Mouse (Mus musculus) ES-E14 (cell line): ENCODE data around the gene Rasa3. TPM values are rescaled to one million over a fixed set of nuclear protein-coding genes. Genes with fewer than 3 reads are reported as not detected.

ENCODE experiments used
- DNase-seq: peaks from one replicate; pipeline ENCODE4 v3.0.0-alpha.2; 2013; ENCODE audit warnings: low read depth, low spot score
- H3K27ac ChIP-seq: 2 replicates; pipeline ENCODE4 v1.5.1; 2012; ENCODE audit warnings: low read depth, mild to moderate bottlenecking, low read length, moderate library complexity, mixed read lengths; ENCODE audit not compliant: poor library complexity, insufficient read depth, severe bottlenecking
- H3K36me3 ChIP-seq: 2 replicates; pipeline ENCODE4 v1.6.1; 2012; ENCODE audit warnings: mild to moderate bottlenecking, low read length, moderate library complexity, mixed read lengths; ENCODE audit not compliant: control insufficient read depth, poor library complexity, insufficient read depth, severe bottlenecking
- H3K4me1 ChIP-seq, 2 experiments: fragments of 150-350 bp in 1 of 2; sonication (generic) in 1 of 2; 2 replicates each; pipeline ENCODE4 v1.6.1; 2012; ENCODE audit warnings: low read length in 2 of 2, mild to moderate bottlenecking in 1 of 2, mixed read lengths in 1 of 2; ENCODE audit not compliant: control insufficient read depth in 2 of 2, insufficient read depth in 2 of 2, poor library complexity in 1 of 2
- H3K4me3 ChIP-seq, 2 experiments: fragments of 150-350 bp in 1 of 2; sonication (generic) in 1 of 2; 2 replicates each; pipeline ENCODE4 v1.5.1; 2012; ENCODE audit warnings: low read length in 2 of 2, low read depth in 1 of 2, mild to moderate bottlenecking in 1 of 2, mixed read lengths in 1 of 2; ENCODE audit not compliant: insufficient read depth in 1 of 2, poor library complexity in 1 of 2, severe bottlenecking in 1 of 2
- H3K9ac ChIP-seq: 2 replicates; pipeline ENCODE4 v1.6.1; 2012; ENCODE audit warnings: low read depth, mild to moderate bottlenecking, low read length, mixed read lengths; ENCODE audit not compliant: poor library complexity, insufficient read depth, severe bottlenecking
- H3K9me3 ChIP-seq: fragments of 150-350 bp; sonication (generic); 2 replicates; pipeline ENCODE4 v1.6.1; 2012; ENCODE audit warnings: low read depth, mild to moderate bottlenecking, low read length; ENCODE audit not compliant: control insufficient read depth, insufficient read depth
- CHD2 ChIP-seq: IDR thresholded peaks from 2 replicates; pipeline ENCODE4 v1.6.1; 2014; ENCODE audit warnings: mild to moderate bottlenecking, low read depth, low read length, inconsistent platforms
- HCFC1 ChIP-seq: IDR thresholded peaks from 2 replicates; pipeline ENCODE4 v1.6.1; 2012; ENCODE audit warnings: low read length, inconsistent platforms, borderline replicate concordance; ENCODE audit not compliant: insufficient read depth
- MAFK ChIP-seq: IDR thresholded peaks from 2 replicates; pipeline ENCODE4 v1.6.1; 2014; ENCODE audit warnings: mild to moderate bottlenecking, low read depth, low read length, inconsistent platforms; ENCODE audit not compliant: insufficient read depth
- ZC3H11A ChIP-seq: IDR thresholded peaks from 2 replicates; pipeline ENCODE4 v1.6.1; 2012; ENCODE audit warnings: low read depth, mild to moderate bottlenecking, inconsistent platforms, low read length, borderline replicate concordance
- ZNF384 ChIP-seq: IDR thresholded peaks from 2 replicates; pipeline ENCODE4 v1.6.1; 2012; ENCODE audit warnings: low read depth, low read length, inconsistent platforms
- in situ Hi-C, 2 experiments: fragments of 600-800 bp; cut with MboI; formaldehyde crosslinking; loops; one replicate each; pipeline ENCODE4 v1.15.1; 2025; ENCODE audit warnings: low sequenced_read_pairs in 2 of 2, inconsistent platforms in 1 of 2; ENCODE audit not compliant: unreplicated experiment in 2 of 2
- total RNA-seq: library from RNA; depleted of rRNA; stranded (reverse); fragments of 300-350 nt; gene quantifications from 2 replicates; pipeline ENCODE4 v1.2.3, GENCODE M21; 2012

Gene Rasa3
- total RNA-seq, 1 experiment, result 14.4 TPM

DNA sequence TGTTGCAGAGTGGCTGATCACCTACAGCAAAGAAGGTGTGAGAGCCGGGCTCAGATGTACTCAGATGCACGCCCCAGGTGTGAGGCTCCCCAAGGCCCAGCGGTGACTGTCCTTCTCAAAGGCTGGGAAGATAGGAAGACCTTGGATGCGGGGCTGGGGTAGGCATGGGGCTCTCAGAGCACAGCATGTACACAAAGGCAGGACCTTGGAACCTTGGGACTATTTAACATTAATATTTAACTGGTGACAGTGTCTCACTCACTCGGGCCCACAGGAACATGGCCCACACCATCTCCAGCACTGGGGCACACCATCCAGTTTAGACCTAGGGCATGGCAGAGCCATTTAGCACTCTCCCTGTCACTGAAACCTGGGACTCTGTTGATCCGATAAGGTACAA is 99.5 kb downstream of the Rasa3 start:
- no peak overlapping the region for H3K27ac ChIP-seq
- DNase-seq, result no peak
- H3K36me3 ChIP-seq, result no peaks in the 10 kb centered on the region
- H3K4me1 ChIP-seq, result no peaks in the 10 kb centered on the region
- H3K9me3 ChIP-seq, result no peaks in the 10 kb centered on the region
- in situ Hi-C loops, result no loop called here
- H3K4me3 ChIP-seq, result no peak overlapping the region
- TF ChIP-seq CHD2 (no peak), MAFK (no peak), ZC3H11A (no peak), ZNF384 (no peak), HCFC1 (no peak)
- H3K9ac ChIP-seq, result no peak overlapping the region

GRCm38 (mm10) chr8:13571999-13572398 is 105.4 kb downstream of the Rasa3 start:
- in situ Hi-C loops, result loop anchor here in 1 of 2 experiments (25.0 kb wide), 1 partner anchor 165 kb away; no protein-coding TSS in a partner anchor
- Histone ChIP-seq H3K4me1 (0 out of 4 replicates have a peak, but pooled peaks cover 0 to 3% of the 10 kb centered on the region in 2 experiments), H3K9ac (no peak overlapping the region), H3K36me3 (no peaks in the 10 kb centered on the region), H3K9me3 (no peaks in the 10 kb centered on the region), H3K27ac (no peak overlapping the region), H3K4me3 (no peak overlapping the region)
- no peak for TF ChIP-seq MAFK
- TF ChIP-seq HCFC1, result no peak
- no peak for TF ChIP-seq ZNF384
- no peak for TF ChIP-seq ZC3H11A
- no peak for TF ChIP-seq CHD2
- DNase-seq, result no peak

- H3K4me3 ChIP-seq, result peak within 1 kb of the TSS in 1 of 2 experiments; percentile 23; a peak in 1 of 4 replicates
- DNase-seq, result no peak
Observed at GRCm38 (mm10) chr8:13562118-13562517, 115.3 kb downstream of the Rasa3 start, which contains the start of gene 1700029H14Rik. Gene 1700029H14Rik (minus strand): TSS chr8:13562461.

GRCm38 (mm10) chr8:13557526-13557925 is 119.9 kb downstream of the Rasa3 start:
- TF ChIP-seq ZC3H11A (no peak), HCFC1 (no peak), ZNF384 (no peak), MAFK (no peak), CHD2 (no peak)
- in situ Hi-C loops, result loop anchor here (10.0 to 25.0 kb wide), 2 partner anchors 180 to 197 kb away; partner anchors contain the start of gene Cdc16 (in 1 of the 2)
- no peaks in the 10 kb centered on the region for H3K9me3 ChIP-seq
- no peak overlapping the region for H3K9ac ChIP-seq
- H3K4me1 ChIP-seq, result no peaks in the 10 kb centered on the region
- H3K36me3 ChIP-seq, result no peaks in the 10 kb centered on the region
- H3K4me3 ChIP-seq, result no peak overlapping the region
- no peak for DNase-seq
- no peak overlapping the region for H3K27ac ChIP-seq

More at GRCm38 (mm10) chr8:13562118-13562517, 115.3 kb downstream of the Rasa3 start, which contains the start of gene 1700029H14Rik:
- Histone ChIP-seq H3K4me1 (no peaks in the 10 kb centered on the region), H3K9me3 (no peaks in the 10 kb centered on the region), H3K27ac (no peak within 1 kb of the TSS), H3K9ac (no peak within 1 kb of the TSS), H3K36me3 (no peaks in the 10 kb centered on the region)
- no peak for TF ChIP-seq MAFK
- TF ChIP-seq ZC3H11A, result no peak
- TF ChIP-seq ZNF384, result no peak
- no peak for TF ChIP-seq HCFC1
- no peak for TF ChIP-seq CHD2
- in situ Hi-C loops, result loop anchor here in 1 of 2 experiments (25.0 kb wide), 1 partner anchor 175 kb away; no protein-coding TSS in a partner anchor

DNA sequence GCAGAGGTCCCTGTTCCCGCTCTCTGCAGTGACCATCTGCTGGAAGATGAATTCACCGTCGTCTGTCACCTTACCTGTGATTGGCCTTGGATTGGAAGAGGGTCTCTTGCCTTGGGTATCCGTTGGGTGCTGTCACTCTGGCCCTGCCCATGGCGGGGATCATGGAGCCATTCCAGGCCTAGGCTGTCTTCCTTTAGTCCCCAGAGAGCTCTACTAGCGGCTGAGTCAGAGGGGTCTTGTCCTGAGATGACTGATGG is 125.9 kb downstream of the Rasa3 start:
- Histone ChIP-seq H3K9ac (no peak overlapping the region), H3K36me3 (no peaks in the 10 kb centered on the region), H3K4me3 (no peak overlapping the region), H3K9me3 (no peaks in the 10 kb centered on the region), H3K4me1 (peaks cover 0 to 10% of the 10 kb centered on the region in 2 experiments; a peak in 1 of 4 replicates), H3K27ac (no peak overlapping the region)
- in situ Hi-C loops, result loop anchor here (10.0 to 25.0 kb wide), 2 partner anchors 186 to 203 kb away; partner anchors contain the start of gene Cdc16 (in 1 of the 2)
- no peak for TF ChIP-seq ZC3H11A
- DNase-seq, result no peak
